Mouse (Mus musculus): ENCODE measurements at regions not wholly inside any gene's neighbourhood (a gene's known extent, or its start where the extent isn't known, plus 50 kb on each side); places are given as distances from the start of the nearest gene placed in this dataset.

DNA sequence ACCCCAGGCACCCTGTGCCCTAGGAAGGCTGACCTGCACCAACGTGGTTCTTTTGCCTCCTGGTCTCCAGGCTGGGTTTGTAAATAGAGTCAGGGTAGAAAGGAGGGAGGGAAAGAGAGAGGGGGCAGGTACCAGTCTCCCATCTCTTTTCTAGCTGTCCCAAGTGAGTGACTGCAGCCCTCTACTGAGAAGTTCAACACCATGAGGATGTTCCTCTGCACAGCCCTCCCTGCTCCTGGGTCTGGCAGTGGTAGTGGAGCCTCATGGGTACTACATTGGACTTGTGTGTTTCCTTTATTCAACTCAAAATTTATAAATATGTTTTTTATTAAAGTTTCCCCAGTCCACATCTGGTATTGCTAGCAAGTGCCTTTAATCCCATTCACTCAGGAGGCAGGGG lies 1002.6 kb downstream of the 4930447A16Rik start:
- TF ChIP-seq POLR2A (IDR thresholded peaks at IDR 0.05; ENCODE audit: insufficient read depth, low read length) (no peak), EP300 (IDR thresholded peaks at IDR 0.05; ENCODE audit: insufficient read depth, low read depth, low read length) (no peak)

Data from ES-Bruce4 (cell line).